Mouse (Mus musculus) G1E (cell line): ENCODE results near the gene Atg7. TPM values are rescaled to one million over a fixed set of nuclear protein-coding genes. Genes with fewer than 3 reads are reported as not detected.

Experiments
- ATAC-seq: 2 replicates; pipeline ENCODE4 v1.8.0; 2016; ENCODE audit warnings: mild to moderate bottlenecking; ENCODE audit not compliant: insufficient number of reproducible peaks, poor library complexity, low FRiP score, severe bottlenecking; ENCODE audit errors: extremely low read depth
- DNase-seq: peaks from one replicate; pipeline ENCODE4 v3.0.0; 2012; ENCODE audit warnings: low spot score
- H3K27me3 ChIP-seq: 2 replicates; pipeline ENCODE4 v1.6.1; 2012; ENCODE audit warnings: mild to moderate bottlenecking, low read length, inconsistent platforms; ENCODE audit not compliant: insufficient read depth
- H3K36me3 ChIP-seq: replicated peaks from 2 replicates; pipeline ENCODE3; 2012; ENCODE audit warnings: mild to moderate bottlenecking, inconsistent platforms
- H3K4me1 ChIP-seq: 2 replicates; pipeline ENCODE4 v1.6.1; 2012; ENCODE audit warnings: low read depth, low read length, inconsistent platforms, mixed read lengths; ENCODE audit not compliant: insufficient read depth
- H3K4me3 ChIP-seq: 2 replicates; pipeline ENCODE4 v1.5.1; 2012; ENCODE audit warnings: low read depth, mild to moderate bottlenecking, inconsistent platforms, low read length, moderate library complexity, mixed read lengths
- H3K9me3 ChIP-seq: replicated peaks from 2 replicates; pipeline ENCODE4 v1.6.1; 2012; ENCODE audit warnings: inconsistent platforms
- CTCF ChIP-seq: IDR thresholded peaks from 2 replicates; pipeline ENCODE4 v1.5.1; 2012; ENCODE audit warnings: low read depth, low read length, inconsistent platforms, mixed read lengths
- GATA1 ChIP-seq: IDR thresholded peaks from 2 replicates; pipeline ENCODE4 v1.6.1; 2012; ENCODE audit warnings: borderline replicate concordance, low read length, inconsistent platforms, mixed read lengths
- GATA2 ChIP-seq: IDR thresholded peaks from 2 replicates; pipeline ENCODE4 v1.6.1; 2012; ENCODE audit warnings: low read depth, low read length, inconsistent platforms, borderline replicate concordance
- POLR2AphosphoS5 ChIP-seq: IDR thresholded peaks from 2 replicates; pipeline ENCODE4 v1.6.1; 2012; ENCODE audit warnings: low read depth, low read length, inconsistent platforms; ENCODE audit not compliant: insufficient replicate concordance
- TAL1 ChIP-seq: conservative IDR thresholded peaks from 2 replicates; pipeline ENCODE4 v1.6.1; 2012; ENCODE audit warnings: low read depth, low read length, inconsistent platforms, mixed read lengths
- polyA plus RNA-seq: library from polyadenylated mRNA; stranded (reverse); fragments of >175 nt; gene quantifications from 2 replicates; pipeline ENCODE4 v1.2.3, GENCODE M21; 2012
- total RNA-seq, 2 experiments: library from RNA; stranded (forward) in 1 of 2; stranded (reverse) in 1 of 2; fragments of 200-1000 nt in 1 of 2; fragments of >200 nt in 1 of 2; fragmentation: Nextera tagmentation in 1 of 2; gene quantifications; 2 replicates each; pipeline ENCODE4 v1.2.3; 2014 to 2017

Gene Atg7
- total and polyA plus RNA-seq, 3 experiments: 19.4 to 47.4 (median 37.9) TPM

DNA sequence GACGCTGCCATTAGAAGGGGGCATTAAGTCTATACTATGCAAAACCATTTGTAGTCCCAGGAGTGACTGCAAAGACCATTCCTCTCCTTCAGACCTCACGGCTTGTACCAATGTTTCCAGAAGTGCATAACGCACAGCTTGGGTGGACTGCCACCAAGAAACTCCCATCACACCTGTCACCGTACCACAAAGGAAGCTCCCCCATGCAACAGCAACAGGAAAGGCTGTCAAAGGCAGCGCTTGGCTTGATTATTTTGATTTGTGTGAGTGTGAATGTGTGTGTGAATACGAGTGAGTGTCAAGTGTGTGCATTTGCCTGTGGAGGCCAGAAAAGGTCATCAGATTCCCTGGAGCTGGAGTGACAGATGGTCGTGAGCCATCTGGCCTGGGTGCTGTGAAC is 252.3 kb downstream of the Atg7 start:
- H3K27me3 ChIP-seq: no peaks in the 10 kb centered on the region
- TF ChIP-seq TAL1 (no peak), CTCF (no peak), POLR2AphosphoS5 (no peak)
- peaks cover 91% of the 10 kb centered on the region for H3K36me3 ChIP-seq
- H3K9me3 ChIP-seq: no peaks in the 10 kb centered on the region
- DNase-seq: no peak
- ATAC-seq: no peak
- H3K4me3 ChIP-seq: no peak overlapping the region
- H3K4me1 ChIP-seq: peaks cover 66% of the 10 kb centered on the region

DNA sequence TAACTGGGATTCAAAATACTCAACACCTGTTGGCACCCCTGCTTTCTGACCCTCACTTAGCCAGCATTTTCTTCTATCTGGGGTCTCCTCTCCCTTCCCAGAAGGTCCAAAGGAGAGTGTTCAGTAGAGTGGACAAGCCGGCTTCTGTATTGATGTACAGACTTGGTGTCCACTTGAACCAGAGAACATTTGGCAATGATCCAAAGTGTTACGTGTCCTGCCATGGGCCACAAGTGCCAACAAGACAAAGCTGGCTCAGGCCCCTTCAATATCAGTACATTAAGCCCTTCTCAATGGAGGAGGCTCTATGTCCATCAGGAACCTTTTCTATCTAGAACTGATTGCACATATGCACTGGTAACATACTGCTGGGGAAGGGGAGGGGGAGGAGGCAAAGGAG is 253.4 kb downstream of the Atg7 start:
- ATAC-seq (no peak), DNase-seq (no peak)
- no peaks in the 10 kb centered on the region for H3K27me3 ChIP-seq
- no peaks in the 10 kb centered on the region for H3K9me3 ChIP-seq
- peaks cover 83% of the 10 kb centered on the region for H3K36me3 ChIP-seq
- no peak overlapping the region for H3K4me3 ChIP-seq
- TF ChIP-seq TAL1 (no peak), GATA1 (no peak), CTCF (no peak)
- peaks cover 66% of the 10 kb centered on the region for H3K4me1 ChIP-seq

- H3K4me3 ChIP-seq: no peak overlapping the region
- H3K4me1 ChIP-seq: peaks cover 75% of the 10 kb centered on the region
- ATAC-seq (no peak), DNase-seq (no peak)
- no peaks in the 10 kb centered on the region for H3K27me3 ChIP-seq
- H3K36me3 ChIP-seq: peaks cover 72% of the 10 kb centered on the region
- TF ChIP-seq CTCF: no peak
- no peak for TF ChIP-seq TAL1
- no peak for TF ChIP-seq GATA2
- no peak for TF ChIP-seq GATA1
- no peaks in the 10 kb centered on the region for H3K9me3 ChIP-seq
Observed at GRCm38 (mm10) chr6:114898949-114899348, 256.1 kb downstream of the Atg7 start.

GRCm38 (mm10) chr6:114899652-114900051 is 256.8 kb downstream of the Atg7 start:
- no peaks in the 10 kb centered on the region for H3K9me3 ChIP-seq
- no peak overlapping the region for H3K4me3 ChIP-seq
- DNase-seq (no peak), ATAC-seq (no peak)
- H3K27me3 ChIP-seq: no peaks in the 10 kb centered on the region
- TF ChIP-seq GATA1 (no peak), GATA2 (no peak), TAL1 (no peak), POLR2AphosphoS5 (no peak), CTCF (no peak)
- H3K4me1 ChIP-seq: peaks cover 75% of the 10 kb centered on the region
- peaks cover 73% of the 10 kb centered on the region for H3K36me3 ChIP-seq

DNA sequence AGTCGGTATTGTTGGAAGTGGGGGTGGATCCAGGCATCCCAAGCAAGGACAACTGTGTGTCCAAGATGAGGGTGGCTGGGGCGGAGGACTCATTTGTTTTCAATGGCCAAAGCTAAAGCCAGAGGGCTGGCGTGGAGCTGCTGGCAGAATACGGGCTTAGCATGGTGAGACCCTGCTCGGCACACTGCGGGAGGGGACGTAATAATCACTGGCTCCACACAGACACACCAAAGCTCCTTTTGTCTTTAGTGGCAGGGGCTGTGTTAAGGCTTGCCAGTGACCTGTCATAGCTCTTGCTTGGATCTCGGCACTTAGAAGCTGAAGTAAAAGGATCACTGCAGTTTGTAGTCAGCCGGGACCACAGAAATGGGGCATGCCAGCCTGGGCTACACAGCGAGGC is 257.3 kb downstream of the Atg7 start:
- no peak for ATAC-seq
- TF ChIP-seq CTCF (no peak), TAL1 (no peak), GATA1 (no peak), POLR2AphosphoS5 (no peak), GATA2 (no peak)
- Histone ChIP-seq H3K4me1 (peaks cover 76% of the 10 kb centered on the region), H3K9me3 (no peaks in the 10 kb centered on the region), H3K4me3 (peak overlapping the region; percentile 35; the same call in 1 of the 2 replicates), H3K27me3 (no peaks in the 10 kb centered on the region), H3K36me3 (peaks cover 70% of the 10 kb centered on the region)
- no peak for DNase-seq

GRCm38 (mm10) chr6:114901321-114901824 is 258.5 kb downstream of the Atg7 start:
- H3K4me1 ChIP-seq: peaks cover 83% of the 10 kb centered on the region
- H3K9me3 ChIP-seq: no peaks in the 10 kb centered on the region
- peaks cover 72% of the 10 kb centered on the region for H3K36me3 ChIP-seq
- peak overlapping the region; percentile 63; the same call in 1 of the 2 replicates for H3K4me3 ChIP-seq
- H3K27me3 ChIP-seq: no peaks in the 10 kb centered on the region
- DNase-seq (no peak), ATAC-seq (peak; percentile 64)
- TF ChIP-seq CTCF: no peak
- TF ChIP-seq GATA2: no peak
- TF ChIP-seq TAL1: no peak
- TF ChIP-seq GATA1: no peak
- no peak for TF ChIP-seq POLR2AphosphoS5

- H3K4me1 ChIP-seq: peaks cover 84% of the 10 kb centered on the region
- peak overlapping the region; percentile 63; the same call in 1 of the 2 replicates for H3K4me3 ChIP-seq
- ATAC-seq: peak; percentile 9; the same call in 1 of the 2 replicates
Observed at GRCm38 (mm10) chr6:114901921-114902320, 259.0 kb downstream of the Atg7 start.

More at GRCm38 (mm10) chr6:114901921-114902320, 259.0 kb downstream of the Atg7 start:
- no peaks in the 10 kb centered on the region for H3K9me3 ChIP-seq
- no peak for DNase-seq
- TF ChIP-seq POLR2AphosphoS5 (no peak), TAL1 (no peak), CTCF (no peak), GATA2 (no peak), GATA1 (no peak)
- H3K36me3 ChIP-seq: peaks cover 66% of the 10 kb centered on the region
- no peaks in the 10 kb centered on the region for H3K27me3 ChIP-seq
